Mouse (Mus musculus) heart, adult 8-10 months (tissue): ENCODE measurements at regions not wholly inside any gene's neighbourhood (a gene's known extent, or its start where the extent isn't known, plus 50 kb on each side); places are given as distances from the start of the nearest gene placed in this dataset.

Source experiments
- DNase-seq: peaks from one replicate; pipeline ENCODE4 v3.0.0; 2022; ENCODE audit warnings: low spot score

GRCm38 (mm10) chr1:185091816-185092558 is 92.6 kb upstream of the Mark1 start:
- DNase-seq, result no peak

GRCm38 (mm10) chr1:185089196-185089595 is 89.8 kb upstream of the Mark1 start:
- DNase-seq, result no peak

- no peak for DNase-seq
Observed at GRCm38 (mm10) chr1:185083191-185083590, 83.8 kb upstream of the Mark1 start.

DNA sequence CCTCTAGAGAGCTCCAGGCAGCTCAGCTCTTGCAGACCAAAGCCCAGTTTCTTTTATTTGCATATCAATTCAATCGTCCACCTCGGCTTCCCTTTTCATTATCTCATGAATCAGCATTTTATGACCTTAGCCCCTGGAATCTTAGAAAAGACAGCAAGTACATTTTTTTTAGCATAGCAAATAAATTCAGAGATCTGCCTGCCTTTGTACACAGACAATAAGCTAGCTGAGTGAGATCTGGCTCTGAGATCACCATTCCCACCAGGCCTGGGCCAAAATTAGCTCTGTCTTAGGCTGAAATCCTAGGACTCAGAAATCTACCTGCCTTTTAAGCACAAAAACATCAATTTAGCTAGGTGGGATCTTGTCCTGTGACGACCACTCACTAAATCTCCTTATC is 80.7 kb upstream of the Mark1 start:
- no peak for DNase-seq

DNA sequence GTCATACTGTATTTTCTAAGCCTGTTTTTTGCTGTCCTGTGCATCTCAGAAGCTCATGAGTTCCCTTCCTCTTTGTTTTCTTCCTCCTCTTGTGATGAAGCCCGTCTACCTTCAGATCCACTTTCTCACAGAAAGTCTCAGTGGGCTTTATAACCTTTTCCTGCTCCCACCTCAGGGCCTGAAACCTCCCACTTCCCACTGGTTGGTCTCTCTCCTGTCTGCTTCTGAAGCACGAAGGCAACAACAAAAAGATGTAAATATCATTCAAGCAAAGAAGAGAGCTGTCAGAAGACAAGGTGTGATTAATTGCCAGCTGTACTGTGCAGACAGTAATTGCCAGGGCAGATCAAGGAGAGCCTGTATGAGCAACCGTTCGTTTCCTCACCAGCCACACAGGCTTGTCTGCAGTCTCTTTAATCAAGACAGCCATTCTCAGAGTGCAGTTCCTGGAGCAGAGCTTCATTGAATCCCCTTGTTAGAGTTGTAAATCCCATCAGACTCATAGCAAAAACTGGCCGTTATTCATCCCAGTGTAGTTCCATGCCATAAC is 80.0 kb upstream of the Mark1 start:
- DNase-seq, result no peak

- no peak for DNase-seq
Observed at GRCm38 (mm10) chr1:185074001-185074400, 74.6 kb upstream of the Mark1 start.

DNA sequence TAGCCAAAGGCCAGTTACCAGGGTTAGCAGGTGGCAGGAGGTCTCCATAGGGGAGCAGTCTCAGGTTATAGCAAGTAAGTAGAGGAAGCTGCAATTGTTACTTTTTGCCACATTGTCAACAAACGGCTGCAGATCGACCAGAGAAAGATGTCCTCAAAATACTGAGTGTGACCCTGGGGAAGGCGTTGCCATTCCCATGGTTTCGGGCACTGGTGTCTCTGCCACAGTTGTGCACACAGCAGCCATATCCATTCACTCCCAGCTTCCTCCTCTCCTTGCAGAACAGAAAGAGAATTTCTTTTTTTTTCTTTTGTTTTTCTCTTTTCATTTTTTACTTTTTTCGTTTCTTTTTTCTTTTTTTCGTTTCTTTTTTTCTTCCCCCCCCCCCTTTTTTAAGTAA is 73.4 kb upstream of the Mark1 start:
- DNase-seq, result no peak

GRCm38 (mm10) chr1:185071566-185071965 is 72.2 kb upstream of the Mark1 start:
- DNase-seq, result no peak

- DNase-seq, result no peak
Observed at GRCm38 (mm10) chr1:185070853-185071149, 71.4 kb upstream of the Mark1 start.

- DNase-seq, result peak; percentile 16
Observed at GRCm38 (mm10) chr1:185070062-185070852, 70.9 kb upstream of the Mark1 start.

DNA sequence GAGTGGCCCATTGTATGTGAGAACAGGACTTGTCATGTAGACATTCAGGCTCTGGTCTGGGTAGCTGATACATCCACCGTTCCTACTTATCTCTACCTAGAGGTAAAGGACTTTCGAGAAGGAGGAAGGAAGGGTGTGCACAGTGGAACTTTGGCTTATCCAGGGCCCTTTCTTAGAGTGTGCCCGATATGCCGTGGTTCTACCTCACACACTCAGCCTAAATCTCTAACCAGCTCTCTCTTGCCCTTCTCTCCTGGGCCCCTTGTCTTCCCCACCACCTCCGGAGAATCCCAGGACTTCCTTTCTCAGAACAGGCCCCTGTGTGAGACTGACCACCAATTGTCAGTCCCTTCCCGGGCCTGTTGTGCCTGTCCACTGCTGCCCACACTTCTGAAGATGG is 68.8 kb upstream of the Mark1 start:
- no peak for DNase-seq

DNA sequence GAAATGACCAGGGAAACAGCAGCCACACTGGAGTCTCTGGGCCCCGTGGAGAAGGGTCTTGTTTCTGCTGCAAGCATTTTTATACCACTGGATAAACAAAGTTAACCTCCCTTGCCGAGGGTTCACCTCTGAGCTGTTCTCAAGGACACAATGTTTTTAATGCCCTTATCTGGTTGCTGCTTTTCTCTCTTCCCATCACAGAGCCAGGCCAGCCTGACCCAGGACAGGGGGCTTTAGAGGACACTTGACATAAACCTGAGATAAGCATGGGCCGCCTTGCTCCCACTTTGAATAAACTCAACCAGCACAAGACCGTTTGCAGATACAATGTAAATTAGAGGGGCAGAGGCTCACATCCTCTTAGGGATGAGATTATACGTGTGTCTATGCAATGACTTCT is 68.3 kb upstream of the Mark1 start:
- no peak for DNase-seq

DNA sequence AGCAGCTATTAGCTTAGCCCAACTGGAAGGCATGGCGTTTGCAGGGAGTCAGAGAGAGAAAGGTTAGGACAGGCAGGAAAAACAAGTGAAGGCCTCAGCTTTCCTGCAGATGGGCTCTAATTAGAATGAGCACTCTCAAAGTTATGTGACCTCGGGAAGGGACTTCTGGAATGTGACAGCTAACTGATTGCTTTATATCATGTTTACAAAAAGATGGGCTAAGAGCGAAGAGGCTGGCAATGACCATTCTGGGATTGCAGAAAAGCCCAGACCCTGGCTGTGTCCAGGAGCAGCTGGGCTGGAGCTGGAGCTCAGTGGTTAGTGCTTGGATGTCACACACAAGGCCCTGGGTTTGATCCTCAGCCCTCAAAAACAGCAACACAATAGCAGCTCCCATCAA is 65.7 kb upstream of the Mark1 start:
- DNase-seq, result no peak

GRCm38 (mm10) chr1:185062103-185062502 is 62.7 kb upstream of the Mark1 start:
- no peak for DNase-seq

DNA sequence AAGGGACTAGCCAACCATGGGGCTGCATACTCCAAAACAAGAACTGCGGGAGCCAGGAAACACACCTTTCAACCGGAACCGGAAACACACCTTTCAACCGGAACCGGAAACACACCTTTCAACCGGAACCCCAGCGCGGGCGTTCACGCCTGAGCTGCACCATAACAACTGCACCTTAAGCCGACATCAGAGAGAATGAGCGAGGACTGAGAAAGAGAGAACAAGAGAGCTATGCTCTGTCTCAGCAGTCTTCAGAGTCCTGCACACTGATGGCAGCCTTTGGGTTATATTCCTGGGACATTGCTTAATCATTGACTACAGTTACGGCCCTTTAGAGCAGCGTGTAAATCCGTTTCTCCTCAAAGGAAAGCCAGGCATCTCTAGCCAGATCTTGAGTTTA is 58.1 kb upstream of the Mark1 start:
- DNase-seq, result no peak

- DNase-seq, result no peak
Observed at GRCm38 (mm10) chr1:185052700-185053099, 53.3 kb upstream of the Mark1 start.

- DNase-seq, result no peak
Observed at GRCm38 (mm10) chr1:185049980-185050379, 50.6 kb upstream of the Mark1 start.
